Mouse (Mus musculus): ENCODE measurements around the gene Ostm1. TPM values are rescaled to one million over a fixed set of nuclear protein-coding genes. Genes with fewer than 3 reads are reported as not detected.

The Ostm1 gene
- polyA plus RNA-seq, 1 experiment from 2014 or later, result 18.5 TPM

- ATAC-seq (ENCODE audit: low FRiP score, low TSS enrichment), result no peak
- 4% methylated on average over 10 of the region's 10 CpGs for WGBS
- no peaks in the 10 kb centered on the region for H3K36me3 ChIP-seq (ENCODE audit: insufficient read depth, low read length)
- H3K27ac ChIP-seq (ENCODE audit: low read length), result no peak overlapping the region
- H3K9ac ChIP-seq (replicated peaks; ENCODE audit: low read length), result no peak overlapping the region
- no peak overlapping the region for H3K4me3 ChIP-seq (ENCODE audit: low read length)
- H3K4me1 ChIP-seq (ENCODE audit: insufficient read depth, low read length), result 0 out of 2 replicates have a peak, but pooled peaks cover 3% of the 10 kb centered on the region
- no peaks in the 10 kb centered on the region for H3K9me3 ChIP-seq (ENCODE audit: low read length)
- H3K27me3 ChIP-seq (ENCODE audit: insufficient read depth, low read length), result peaks cover 97% of the 10 kb centered on the region
- H3K4me2 ChIP-seq (replicated peaks; ENCODE audit: low read depth, low read length), result no peak overlapping the region
Observed at GRCm38 (mm10) chr10:42574639-42575038, 9.0 kb upstream of the Ostm1 start.

GRCm38 (mm10) chr10:42577525-42578280 lies 5.9 kb upstream of the Ostm1 start:
- no peak for ATAC-seq (ENCODE audit: low FRiP score, low TSS enrichment)
- no peak overlapping the region for H3K9ac ChIP-seq (replicated peaks; ENCODE audit: low read length)
- H3K4me2 ChIP-seq (replicated peaks; ENCODE audit: low read depth, low read length), result no peak overlapping the region
- H3K4me1 ChIP-seq (ENCODE audit: insufficient read depth, low read length), result peaks cover 7% of the 10 kb centered on the region; the same call in 1 of the 2 replicates
- no peaks in the 10 kb centered on the region for H3K36me3 ChIP-seq (ENCODE audit: insufficient read depth, low read length)
- H3K9me3 ChIP-seq (ENCODE audit: low read length), result no peaks in the 10 kb centered on the region
- H3K4me3 ChIP-seq (ENCODE audit: low read length), result no peak overlapping the region
- 1% methylated on average over 15 of the region's 15 CpGs for WGBS
- no peak overlapping the region for H3K27ac ChIP-seq (ENCODE audit: low read length)
- peaks cover 99% of the 10 kb centered on the region for H3K27me3 ChIP-seq (ENCODE audit: insufficient read depth, low read length)

- Histone ChIP-seq H3K4me1 (ENCODE audit: insufficient read depth, low read length) (peaks cover 11% of the 10 kb centered on the region), H3K4me3 (ENCODE audit: low read length) (no peak overlapping the region), H3K27me3 (ENCODE audit: insufficient read depth, low read length) (peaks cover 99% of the 10 kb centered on the region), H3K9ac (replicated peaks; ENCODE audit: low read length) (no peak overlapping the region), H3K4me2 (replicated peaks; ENCODE audit: low read depth, low read length) (no peak overlapping the region), H3K27ac (ENCODE audit: low read length) (no peak overlapping the region), H3K36me3 (ENCODE audit: insufficient read depth, low read length) (no peaks in the 10 kb centered on the region), H3K9me3 (ENCODE audit: low read length) (no peaks in the 10 kb centered on the region)
- no peak for ATAC-seq (ENCODE audit: low FRiP score, low TSS enrichment)
- WGBS, result 2% methylated on average over 15 of the region's 15 CpGs
Observed at GRCm38 (mm10) chr10:42578281-42578675, 5.3 kb upstream of the Ostm1 start.

- Histone ChIP-seq H3K27ac (ENCODE audit: low read length) (no peak overlapping the region), H3K4me2 (replicated peaks; ENCODE audit: low read depth, low read length) (peak overlapping the region; percentile 20; the same call in 1 of the 2 replicates), H3K9ac (replicated peaks; ENCODE audit: low read length) (no peak overlapping the region), H3K9me3 (ENCODE audit: low read length) (no peaks in the 10 kb centered on the region), H3K36me3 (ENCODE audit: insufficient read depth, low read length) (no peaks in the 10 kb centered on the region), H3K4me1 (ENCODE audit: insufficient read depth, low read length) (peaks cover 15% of the 10 kb centered on the region), H3K27me3 (ENCODE audit: insufficient read depth, low read length) (peaks cover 99% of the 10 kb centered on the region), H3K4me3 (ENCODE audit: low read length) (no peak overlapping the region)
- ATAC-seq (ENCODE audit: low FRiP score, low TSS enrichment), result no peak
- WGBS, result 1% methylated on average over 22 of the region's 22 CpGs
Observed at GRCm38 (mm10) chr10:42578698-42579474, 4.7 kb upstream of the Ostm1 start.

- Histone ChIP-seq H3K27me3 (ENCODE audit: insufficient read depth, low read length) (peaks cover 99% of the 10 kb centered on the region), H3K9ac (replicated peaks; ENCODE audit: low read length) (no peak overlapping the region), H3K4me2 (replicated peaks; ENCODE audit: low read depth, low read length) (peak overlapping the region; percentile 20), H3K36me3 (ENCODE audit: insufficient read depth, low read length) (no peaks in the 10 kb centered on the region), H3K27ac (ENCODE audit: low read length) (no peak overlapping the region), H3K4me1 (ENCODE audit: insufficient read depth, low read length) (peaks cover 21% of the 10 kb centered on the region), H3K9me3 (ENCODE audit: low read length) (no peaks in the 10 kb centered on the region), H3K4me3 (ENCODE audit: low read length) (0 out of 2 replicates have a peak overlapping the region, but pooled peaks have one; percentile 1)
- WGBS, result under 1% methylated on average over 41 of the region's 41 CpGs
- peak; percentile 57 for ATAC-seq (ENCODE audit: low FRiP score, low TSS enrichment)
Observed at GRCm38 (mm10) chr10:42579475-42580130, 4.0 kb upstream of the Ostm1 start.

- H3K27me3 ChIP-seq (ENCODE audit: insufficient read depth, low read length), result peaks cover 99% of the 10 kb centered on the region
- ATAC-seq (ENCODE audit: low FRiP score, low TSS enrichment), result no peak
- WGBS, result under 1% methylated on average over 29 of the region's 29 CpGs
- no peaks in the 10 kb centered on the region for H3K36me3 ChIP-seq (ENCODE audit: insufficient read depth, low read length)
- peak overlapping the region; percentile 20; the same call in 1 of the 2 replicates for H3K4me2 ChIP-seq (replicated peaks; ENCODE audit: low read depth, low read length)
- H3K4me3 ChIP-seq (ENCODE audit: low read length), result 0 out of 2 replicates have a peak overlapping the region, but pooled peaks have one; percentile 1
- H3K4me1 ChIP-seq (ENCODE audit: insufficient read depth, low read length), result peaks cover 21% of the 10 kb centered on the region
- no peaks in the 10 kb centered on the region for H3K9me3 ChIP-seq (ENCODE audit: low read length)
- no peak overlapping the region for H3K9ac ChIP-seq (replicated peaks; ENCODE audit: low read length)
- H3K27ac ChIP-seq (ENCODE audit: low read length), result no peak overlapping the region
Observed at GRCm38 (mm10) chr10:42580131-42580950, 3.3 kb upstream of the Ostm1 start.

GRCm38 (mm10) chr10:42580951-42581277 lies 2.7 kb upstream of the Ostm1 start:
- Histone ChIP-seq H3K4me2 (replicated peaks; ENCODE audit: low read depth, low read length) (no peak overlapping the region), H3K4me1 (ENCODE audit: insufficient read depth, low read length) (peaks cover 21% of the 10 kb centered on the region), H3K9ac (replicated peaks; ENCODE audit: low read length) (no peak overlapping the region), H3K27ac (ENCODE audit: low read length) (no peak overlapping the region), H3K36me3 (ENCODE audit: insufficient read depth, low read length) (no peaks in the 10 kb centered on the region), H3K27me3 (ENCODE audit: insufficient read depth, low read length) (peaks cover 99% of the 10 kb centered on the region), H3K9me3 (ENCODE audit: low read length) (no peaks in the 10 kb centered on the region), H3K4me3 (ENCODE audit: low read length) (no peak overlapping the region)
- 2% methylated on average over 7 of the region's 7 CpGs for WGBS
- no peak for ATAC-seq (ENCODE audit: low FRiP score, low TSS enrichment)

GRCm38 (mm10) chr10:42581694-42582565 lies 1.7 kb upstream of the Ostm1 start:
- WGBS, result under 1% methylated on average over 45 of the region's 45 CpGs
- Histone ChIP-seq H3K9ac (replicated peaks; ENCODE audit: low read length) (no peak overlapping the region), H3K36me3 (ENCODE audit: insufficient read depth, low read length) (no peaks in the 10 kb centered on the region), H3K27me3 (ENCODE audit: insufficient read depth, low read length) (peaks cover 99% of the 10 kb centered on the region), H3K4me3 (ENCODE audit: low read length) (0 out of 2 replicates have a peak overlapping the region, but pooled peaks have one; percentile 11), H3K9me3 (ENCODE audit: low read length) (peaks cover 3% of the 10 kb centered on the region; the same call in 1 of the 2 replicates), H3K4me1 (ENCODE audit: insufficient read depth, low read length) (peaks cover 21% of the 10 kb centered on the region), H3K27ac (ENCODE audit: low read length) (no peak overlapping the region), H3K4me2 (replicated peaks; ENCODE audit: low read depth, low read length) (0 out of 2 replicates have a peak overlapping the region, but pooled peaks have one; percentile 6)
- no peak for ATAC-seq (ENCODE audit: low FRiP score, low TSS enrichment)
